Comparison of ENCODE assay signal across 33 mouse cellular contexts in the genomic region with DNA sequence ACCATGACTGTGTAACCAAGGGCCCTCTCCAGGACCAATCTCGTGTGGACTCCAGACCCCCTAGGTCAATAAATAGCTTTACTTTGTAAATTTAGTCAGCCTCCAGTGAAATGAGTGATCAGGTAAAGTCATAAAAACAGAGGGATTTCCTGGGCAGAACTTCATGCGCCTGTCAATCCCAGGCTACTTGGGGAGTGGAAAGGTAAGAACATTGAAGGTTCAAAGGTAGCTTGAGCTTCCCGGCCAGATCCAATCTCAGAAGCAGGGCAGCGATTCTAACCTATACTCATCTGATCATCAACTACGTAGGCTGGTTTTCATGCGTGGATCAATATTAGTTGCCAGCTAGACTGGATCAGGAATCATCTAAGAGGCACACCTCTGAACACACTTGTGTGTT. TPM values are rescaled to one million over a fixed set of nuclear protein-coding genes. Genes with fewer than 3 reads are reported as not detected.
A peak's percentile ranks its signal among the peaks of the same experiment; 100 is the strongest.
DNase-seq lines count a peak whose midpoint lies in the region; ATAC-seq and TF ChIP-seq lines count a peak whose summit lies in the region.
"Had no signal": no experiment of that assay in that cellular context is flagged by ENCODE, and none has a peak within 500 bp of the region (broad histone marks: within the 10 kb centered on the region; RNA-seq: fewer than 3 reads in every experiment).

No protein-coding gene starts in this region.

- H3K9me3 ChIP-seq in forebrain, embryonic 11.5 days (ENCODE audit: control insufficient read depth, low read length): no peaks in the 10 kb centered on the region
- no peaks in the 10 kb centered on the region for H3K9me3 ChIP-seq in forebrain, embryonic 12.5 days
- no peaks in the 10 kb centered on the region for H3K9me3 ChIP-seq in intestine, embryonic 16.5 days (ENCODE audit: control insufficient read depth, low read length)
- no peaks in the 10 kb centered on the region for H3K9me3 ChIP-seq in intestine, embryonic 15.5 days
- H3K9me3 ChIP-seq in CH12.LX (replicated peaks; ENCODE audit: low read length): peaks cover 3% of the 10 kb centered on the region
- H3K9me3 ChIP-seq: embryonic facial prominence, embryonic 10.5 days; embryonic facial prominence, embryonic 13.5 days; G1E; hindbrain, embryonic 10.5 days; hindbrain, embryonic 13.5 days had no signal

- peak; percentile 10 for DNase-seq in forebrain, embryonic 11.5 days (ENCODE audit: low spot score)
- DNase-seq in CH12.LX (ENCODE audit: extremely low read depth): no peak
- no peak for DNase-seq in left cerebral cortex, postnatal 14 days (ENCODE audit: low spot score in 2 of 2)
- DNase-seq: adrenal gland, postnatal 10 days; adrenal gland, postnatal 36 days; cerebellum, adult 18-20 months; cerebellum, adult 9-10 months; cerebellum, postnatal 25 days; embryo, embryonic 11 days; forebrain, postnatal 0 days; gastrocnemius, adult 2 months; gastrocnemius, postnatal 14 days; heart, adult 18-20 months; heart, postnatal 36 days; kidney, adult 11 months had no signal

- no peak overlapping the region for H3K27ac ChIP-seq in forebrain, embryonic 11.5 days (ENCODE audit: low read depth, low read length)
- no peak overlapping the region for H3K27ac ChIP-seq in forebrain, embryonic 12.5 days
- no peak overlapping the region for H3K27ac ChIP-seq in intestine, embryonic 16.5 days (ENCODE audit: low read length)
- no peak overlapping the region for H3K27ac ChIP-seq in intestine, embryonic 15.5 days
- no peak overlapping the region for H3K27ac ChIP-seq in CH12.LX (ENCODE audit: insufficient read depth, low read depth)
- H3K27ac ChIP-seq: embryonic facial prominence, embryonic 10.5 days; embryonic facial prominence, embryonic 13.5 days; gastrocnemius, adult 2 months; hindbrain, embryonic 10.5 days; hindbrain, embryonic 13.5 days had no signal

- H3K4me2 ChIP-seq in forebrain, embryonic 11.5 days (ENCODE audit: low read depth, low read length, severe bottlenecking): no peak overlapping the region
- no peak overlapping the region for H3K4me2 ChIP-seq in forebrain, embryonic 12.5 days
- no peak overlapping the region for H3K4me2 ChIP-seq in intestine, embryonic 16.5 days (ENCODE audit: low read depth, low read length)
- H3K4me2 ChIP-seq in intestine, embryonic 15.5 days (replicated peaks): no peak overlapping the region
- H3K4me2 ChIP-seq in CH12.LX (ENCODE audit: insufficient read depth, low read depth, poor library complexity, severe bottlenecking): peak overlapping the region; percentile 71
- H3K4me2 ChIP-seq: embryonic facial prominence, embryonic 13.5 days; heart, embryonic 11.5 days; hindbrain, embryonic 13.5 days had no signal

- intact Hi-C loops in left cerebral cortex, postnatal 14 days (cut with DNase I): no loop called here

- no peaks in the 10 kb centered on the region for H3K4me1 ChIP-seq in forebrain, embryonic 11.5 days (replicated peaks; ENCODE audit: control insufficient read depth, insufficient read depth, low read length)
- H3K4me1 ChIP-seq in forebrain, embryonic 12.5 days: no peaks in the 10 kb centered on the region
- no peaks in the 10 kb centered on the region for H3K4me1 ChIP-seq in intestine, embryonic 16.5 days (ENCODE audit: control insufficient read depth, insufficient read depth, low read length)
- no peaks in the 10 kb centered on the region for H3K4me1 ChIP-seq in intestine, embryonic 15.5 days (replicated peaks)
- no peaks in the 10 kb centered on the region for H3K4me1 ChIP-seq in CH12.LX (ENCODE audit: control insufficient read depth in 1 of 2, insufficient read depth in 2 of 2)
- H3K4me1 ChIP-seq: embryonic facial prominence, embryonic 10.5 days; embryonic facial prominence, embryonic 13.5 days; hindbrain, embryonic 10.5 days; hindbrain, embryonic 13.5 days had no signal

- dilution Hi-C loops in CH12.LX (cut with MboI; ENCODE audit: extremely low pct_ligation_motif_present, extremely low pct_unique_long_range_greater_than_20kb, low sequenced_read_pairs): no loop called here

- H3K27me3 ChIP-seq in forebrain, embryonic 11.5 days (ENCODE audit: control insufficient read depth, insufficient read depth, low read length): no peaks in the 10 kb centered on the region
- H3K27me3 ChIP-seq in forebrain, embryonic 12.5 days: no peaks in the 10 kb centered on the region
- no peaks in the 10 kb centered on the region for H3K27me3 ChIP-seq in intestine, embryonic 16.5 days (replicated peaks; ENCODE audit: control insufficient read depth, insufficient read depth, low read length)
- no peaks in the 10 kb centered on the region for H3K27me3 ChIP-seq in intestine, embryonic 15.5 days (replicated peaks)
- peaks cover 98% of the 10 kb centered on the region for H3K27me3 ChIP-seq in CH12.LX (replicated peaks)
- H3K27me3 ChIP-seq: embryonic facial prominence, embryonic 13.5 days; hindbrain, embryonic 13.5 days had no signal

- WGBS in forebrain, embryonic 11.5 days: 91% methylated on average over 6 of the region's 6 CpGs
- 92% methylated on average over 6 of the region's 6 CpGs for WGBS in forebrain, embryonic 12.5 days
- 64% methylated on average over 6 of the region's 6 CpGs for WGBS in intestine, embryonic 16.5 days
- WGBS in intestine, embryonic 15.5 days: 72% methylated on average over 6 of the region's 6 CpGs

- no peak for TF ChIP-seq CTCF in CH12.LX (conservative IDR thresholded peaks at IDR 0.05 in 1 of 2, IDR thresholded peaks at IDR 0.05 in 1 of 2; ENCODE audit: low read depth in 2 of 2, low read length in 2 of 2)

- no peak for TF ChIP-seq POLR2A in CH12.LX (IDR thresholded peaks at IDR 0.05; ENCODE audit: low read depth, low read length)

- ATAC-seq in forebrain, embryonic 11.5 days (replicated peaks; ENCODE audit: low FRiP score): no peak
- no peak for ATAC-seq in forebrain, embryonic 12.5 days (ENCODE audit: low FRiP score)
- peak; percentile 50; the same call in 1 of the 2 replicates for ATAC-seq in intestine, embryonic 16.5 days
- no peak; the same call in 1 of the 2 replicates for ATAC-seq in intestine, embryonic 15.5 days
- ATAC-seq: forebrain, embryonic 14.5 days; forebrain, postnatal 0 days; hindbrain, embryonic 16.5 days; Patski had no signal

- H3K36me3 ChIP-seq in forebrain, embryonic 11.5 days (ENCODE audit: control insufficient read depth, insufficient read depth, low read length): no peaks in the 10 kb centered on the region
- H3K36me3 ChIP-seq in forebrain, embryonic 12.5 days (replicated peaks): no peaks in the 10 kb centered on the region
- no peaks in the 10 kb centered on the region for H3K36me3 ChIP-seq in intestine, embryonic 16.5 days (ENCODE audit: control insufficient read depth, insufficient read depth, low read length)
- H3K36me3 ChIP-seq in intestine, embryonic 15.5 days: no peaks in the 10 kb centered on the region
- H3K36me3 ChIP-seq in CH12.LX (replicated peaks in 1 of 2; ENCODE audit: control insufficient read depth in 1 of 2, insufficient read depth in 1 of 2, low read length in 1 of 2): no peaks in the 10 kb centered on the region
- H3K36me3 ChIP-seq: embryonic facial prominence, embryonic 10.5 days; embryonic facial prominence, embryonic 13.5 days; G1E; hindbrain, embryonic 10.5 days; hindbrain, embryonic 13.5 days had no signal

- TF ChIP-seq RAD21 in CH12.LX (IDR thresholded peaks at IDR 0.05; ENCODE audit: low read depth, low read length): no peak

- in situ Hi-C loops in CH12.LX (cut with MboI; ENCODE audit: low pct_ligation_motif_present, low pct_unique_long_range_greater_than_20kb, low sequenced_read_pairs): no loop called here

- no peak overlapping the region for H3K9ac ChIP-seq in forebrain, embryonic 11.5 days (ENCODE audit: low read length)
- H3K9ac ChIP-seq in forebrain, embryonic 12.5 days: no peak overlapping the region
- no peak overlapping the region for H3K9ac ChIP-seq in intestine, embryonic 16.5 days (ENCODE audit: low read depth, low read length)
- no peak overlapping the region for H3K9ac ChIP-seq in intestine, embryonic 15.5 days
- no peak overlapping the region for H3K9ac ChIP-seq in CH12.LX (ENCODE audit: insufficient read depth, low read depth)
- H3K9ac ChIP-seq: embryonic facial prominence, embryonic 13.5 days; forebrain, postnatal 0 days; hindbrain, embryonic 13.5 days had no signal

- H3K4me3 ChIP-seq in forebrain, embryonic 11.5 days (ENCODE audit: low read depth, low read length): no peak overlapping the region
- H3K4me3 ChIP-seq in forebrain, embryonic 12.5 days (replicated peaks): no peak overlapping the region
- no peak overlapping the region for H3K4me3 ChIP-seq in intestine, embryonic 16.5 days (ENCODE audit: low read length)
- no peak overlapping the region for H3K4me3 ChIP-seq in intestine, embryonic 15.5 days (replicated peaks)
- H3K4me3 ChIP-seq in CH12.LX (replicated peaks in 1 of 3; ENCODE audit: low read depth in 2 of 3, low read length in 2 of 3, poor library complexity in 1 of 3): no peak overlapping the region
- H3K4me3 ChIP-seq: embryonic facial prominence, embryonic 10.5 days; embryonic facial prominence, embryonic 13.5 days; erythroblast, embryonic 14.5 days; gastrocnemius, adult 2 months; hindbrain, embryonic 10.5 days; hindbrain, embryonic 13.5 days had no signal

- no peak for TF ChIP-seq EP300 in CH12.LX (IDR thresholded peaks at IDR 0.05; ENCODE audit: low read length)

- no peaks in the 10 kb centered on the region for H3K79me2 ChIP-seq in CH12.LX (replicated peaks; ENCODE audit: control insufficient read depth, extremely low read depth, insufficient read depth, poor library complexity, severe bottlenecking)

TF ChIP-seq in CH12.LX, 34 proteins besides CTCF, POLR2A, EP300 and RAD21:
- no peak for TF ChIP-seq MAZ (IDR thresholded peaks at IDR 0.05; ENCODE audit: low read depth, low read length)
- TF ChIP-seq HCFC1 (IDR thresholded peaks at IDR 0.05; ENCODE audit: low read depth, low read length): no peak
TF ChIP-seq in CH12.LX: peak in this region for 0.

RNA-seq across cellular contexts. Expression of a gene that starts 21.3 kb away (rescaled TPM):
- polyA plus RNA-seq in forebrain, embryonic 11.5 days (2014; fragmentation: Nextera tagmentation; extraction: Ambion mirVana): not detected in 2 replicates
- not detected in 2 replicates for polyA plus RNA-seq in forebrain, embryonic 12.5 days (2016; fragmentation: Nextera tagmentation; extraction: Ambion mirVana)
- polyA plus RNA-seq in intestine, embryonic 16.5 days (2015; fragmentation: Nextera tagmentation; extraction: Ambion mirVana): not detected in 2 replicates
- not detected in 2 replicates for polyA plus RNA-seq in intestine, embryonic 15.5 days (2015; fragmentation: Nextera tagmentation; extraction: Ambion mirVana)
- total RNA-seq in CH12.LX (2012; rRNA removed) (not detected in 2 replicates), CH12.LX (2014; rRNA removed) (not detected in 2 replicates)
- polyA plus RNA-seq in CH12.LX (2012; ENCODE audit: insufficient read length, low read depth): not detected in 2 replicates
- total RNA-seq in left cerebral cortex, postnatal 14 days (2021): 1 to 10 TPM; 3.7 to 4.9 TPM
- total RNA-seq: adrenal gland, adult 18-20 months; adrenal gland, postnatal 10 days; adrenal gland, postnatal 36 days; common myeloid progenitor, adult 5-6 weeks; forebrain, postnatal 0 days; G1E; gastrocnemius, adult 2 months; gastrocnemius, postnatal 14 days; gastrocnemius, postnatal 4 days; heart, adult 18-20 months; heart, postnatal 36 days had no signal
- polyA plus RNA-seq: embryonic facial prominence, embryonic 10.5 days; embryonic facial prominence, embryonic 13.5 days; erythroblast, embryonic 14.5 days; forebrain, embryonic 14.5 days; G1E; heart, embryonic 11.5 days; heart, embryonic 14.5 days; heart, postnatal 0 days; hindbrain, embryonic 10.5 days; Patski had no signal

RNA-seq across cellular contexts. Expression of a gene that starts 24.3 kb away (rescaled TPM):
- polyA plus RNA-seq in forebrain, embryonic 11.5 days (2014; fragmentation: Nextera tagmentation; extraction: Ambion mirVana): 16.4 and 22.1 TPM in 2 replicates
- 19.3 and 21.1 TPM in 2 replicates for polyA plus RNA-seq in forebrain, embryonic 12.5 days (2016; fragmentation: Nextera tagmentation; extraction: Ambion mirVana)
- polyA plus RNA-seq in intestine, embryonic 16.5 days (2015; fragmentation: Nextera tagmentation; extraction: Ambion mirVana): 13.8 and 15.0 TPM in 2 replicates
- polyA plus RNA-seq in intestine, embryonic 15.5 days (2015; fragmentation: Nextera tagmentation; extraction: Ambion mirVana): 14.2 and 16.8 TPM in 2 replicates
- total RNA-seq in CH12.LX (2012; rRNA removed) (25.4 and 39.4 TPM in 2 replicates), CH12.LX (2014; rRNA removed) (48.6 and 64.2 TPM in 2 replicates)
- polyA plus RNA-seq in CH12.LX (2012; ENCODE audit: insufficient read length, low read depth): 27.5 and 38.8 TPM in 2 replicates
- total RNA-seq in left cerebral cortex, postnatal 14 days (2021): 10 to 100 TPM; 29.5 to 30.5 TPM
